Mouse (Mus musculus) retina, postnatal 1 day (tissue): Measurements from ENCODE around the gene Dusp3.

Experiments used
- DNase-seq: peaks from one replicate; pipeline ENCODE4 v3.0.0-alpha.2; 2012

Dusp3 gene

DNA sequence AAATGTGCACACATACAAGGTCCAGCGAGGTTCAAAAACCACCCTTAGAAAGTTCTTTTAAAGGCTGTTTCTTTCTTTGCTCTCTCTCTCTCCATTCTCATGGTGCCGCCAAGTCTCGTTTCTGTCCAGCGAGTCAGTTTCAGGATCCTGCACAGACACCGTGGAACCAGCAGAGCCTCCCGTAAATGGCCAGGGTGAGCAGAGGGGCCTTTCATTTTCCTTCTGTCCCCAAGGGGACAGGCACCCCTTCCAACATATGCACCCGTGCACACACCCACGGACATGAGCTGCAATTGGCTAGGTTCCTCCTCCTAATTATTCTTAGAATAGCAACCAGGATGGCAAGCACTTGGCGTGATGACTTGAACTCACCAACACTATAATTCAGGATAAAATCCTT lies 13.3 kb downstream of the Dusp3 start:
- no peak for DNase-seq

DNA sequence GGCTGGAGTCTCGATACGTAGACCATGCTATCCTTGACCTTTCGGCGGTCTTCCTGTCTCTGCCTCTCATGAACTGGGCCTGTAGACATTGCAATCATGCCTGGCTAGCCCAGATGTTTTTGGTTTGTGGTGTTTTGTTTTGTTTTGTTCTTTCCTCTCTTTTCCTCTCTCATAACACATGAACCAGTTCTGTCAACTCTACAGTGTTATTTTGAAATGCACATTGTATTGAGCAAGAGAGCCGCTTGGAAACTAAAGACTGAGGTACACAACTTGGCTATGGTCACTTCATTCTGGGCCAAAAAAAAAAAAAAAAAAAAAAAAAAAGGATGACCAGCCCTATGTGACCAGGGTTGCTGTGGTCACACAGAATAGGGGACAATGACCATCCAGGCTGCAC lies 14.2 kb downstream of the Dusp3 start:
- no peak for DNase-seq

DNA sequence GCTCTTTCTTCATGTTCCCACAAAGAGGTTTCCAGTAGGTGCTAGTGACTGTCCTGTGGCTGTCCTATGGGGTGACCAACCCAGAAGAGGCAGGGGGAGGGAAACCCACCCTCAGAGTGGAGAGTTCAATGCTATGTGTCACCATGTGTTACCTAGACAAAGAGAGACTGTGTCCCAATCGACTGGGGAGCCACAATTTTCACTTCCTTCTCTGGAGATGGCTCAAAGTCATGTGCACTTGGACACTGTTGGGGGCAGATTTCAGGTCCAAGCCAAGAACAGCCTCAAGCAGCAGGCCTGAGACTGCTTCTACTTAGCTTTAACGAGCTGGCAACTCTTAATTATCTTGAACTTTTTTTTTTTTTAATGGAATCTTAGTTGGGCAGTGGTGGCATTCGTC lies 14.7 kb downstream of the Dusp3 start:
- no peak for DNase-seq

DNA sequence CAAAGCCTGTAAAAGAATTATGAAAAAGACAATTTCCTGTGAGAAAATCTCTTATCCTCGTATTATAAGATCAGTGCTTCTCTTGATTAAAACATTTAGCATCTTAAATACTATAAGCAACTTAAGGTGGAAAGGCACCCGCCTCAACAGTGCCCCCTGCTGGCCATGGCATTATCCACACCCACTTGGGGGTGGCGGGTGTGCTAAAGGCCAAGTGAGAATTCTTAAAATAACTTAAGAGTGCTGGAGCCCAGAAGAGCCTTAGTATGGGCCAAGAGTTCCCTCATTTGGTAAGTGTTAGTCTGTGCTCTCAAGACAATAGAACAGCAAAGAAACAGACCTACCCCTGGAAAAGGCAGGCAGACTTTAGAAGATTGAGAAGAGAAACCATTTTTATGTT lies 15.4 kb downstream of the Dusp3 start:
- DNase-seq: no peak

DNA sequence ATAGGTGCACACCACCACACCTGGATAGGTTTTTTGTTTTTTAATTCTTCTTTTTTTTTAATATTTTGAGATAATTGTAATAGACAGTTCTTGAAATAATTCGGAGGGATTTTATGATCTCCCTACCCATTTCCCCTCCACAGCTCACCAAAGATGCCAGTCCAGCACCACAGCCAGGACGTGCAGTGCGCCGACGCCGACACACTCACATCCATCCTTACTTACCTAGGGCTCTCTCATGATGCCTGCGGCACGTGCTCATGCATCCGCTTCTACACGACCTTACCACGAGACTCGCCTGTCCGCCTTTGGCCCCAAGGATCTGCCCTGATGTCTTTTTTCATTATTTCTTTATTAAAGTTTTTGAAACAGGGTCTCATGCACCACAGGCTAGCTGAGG lies 17.0 kb downstream of the Dusp3 start:
- DNase-seq: no peak

DNA sequence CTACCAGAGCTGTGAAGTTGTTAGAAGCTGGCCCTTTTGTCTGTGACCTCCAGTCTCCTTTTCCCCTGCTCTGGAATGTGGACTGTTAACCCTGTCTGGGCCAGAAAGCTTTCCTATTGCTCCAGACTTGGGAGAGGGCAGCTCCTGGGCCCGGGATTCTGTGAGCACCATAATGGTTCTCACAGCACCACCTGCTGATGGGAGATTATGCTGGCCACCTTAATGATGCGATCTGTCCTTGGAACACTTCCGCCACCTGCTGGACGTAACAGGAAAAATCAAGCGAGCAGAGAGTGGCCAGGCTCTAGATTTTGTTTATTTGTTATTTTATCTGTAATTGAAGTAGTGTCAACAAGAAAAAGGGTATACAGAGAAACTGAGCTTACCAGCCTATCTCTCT lies 18.0 kb downstream of the Dusp3 start:
- peak; percentile 91 for DNase-seq

DNA sequence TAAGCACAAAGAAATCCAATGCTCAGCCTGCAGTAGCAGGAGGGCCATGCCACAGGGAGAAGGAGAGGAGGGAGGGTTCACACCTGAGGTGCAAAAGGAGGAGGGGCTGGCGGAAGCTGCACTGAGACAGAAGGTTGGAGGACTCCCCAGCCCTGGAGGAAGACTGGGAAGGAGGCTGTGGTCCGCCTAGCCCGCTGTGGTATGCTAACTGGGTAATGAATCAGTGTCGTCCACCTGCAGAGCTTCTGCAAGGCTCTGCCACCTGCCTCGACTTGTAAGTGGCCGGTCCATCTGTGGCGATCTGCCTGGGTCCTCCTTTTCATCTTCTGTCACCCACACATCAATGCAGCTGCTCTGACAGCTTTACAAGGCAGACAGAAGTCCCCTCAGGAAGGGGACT lies 18.5 kb downstream of the Dusp3 start:
- DNase-seq: no peak

DNA sequence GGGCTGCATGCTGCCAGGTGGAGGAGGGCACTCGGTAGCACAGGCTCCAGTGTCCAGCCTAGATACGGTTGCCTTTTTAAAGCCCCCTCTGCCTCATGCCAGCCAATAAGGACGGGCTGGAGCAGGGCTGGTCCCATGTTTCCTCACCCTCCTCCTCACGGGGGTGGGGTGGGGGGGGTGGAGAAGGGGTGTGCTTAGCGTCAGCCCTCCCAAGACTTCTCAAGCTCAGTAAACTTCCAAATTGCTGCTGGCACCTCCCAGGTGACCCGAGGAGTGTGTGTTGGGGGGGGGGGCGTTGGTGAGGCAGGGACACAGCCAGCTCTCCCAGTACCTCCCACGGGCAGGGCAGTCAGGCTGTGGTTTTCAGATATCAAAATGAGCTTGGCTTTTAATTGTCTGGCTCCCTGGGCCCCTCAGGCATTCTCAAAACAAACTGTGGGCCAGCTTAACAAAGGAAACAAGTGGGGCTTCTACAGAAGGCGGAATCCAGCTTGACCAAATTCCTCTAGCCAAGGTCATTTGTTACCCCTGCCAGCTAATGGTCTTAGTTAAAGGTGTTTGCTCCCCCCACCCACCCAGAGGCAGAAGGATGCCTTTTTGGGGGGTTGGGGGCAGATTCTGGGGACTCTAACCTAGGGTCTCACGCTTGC lies 19.7 kb downstream of the Dusp3 start, which contains the start of gene Sost:
Gene Sost, minus strand, starts transcription at position 51 of the 650 bp plus-strand sequence.
- DNase-seq: no peak

DNA sequence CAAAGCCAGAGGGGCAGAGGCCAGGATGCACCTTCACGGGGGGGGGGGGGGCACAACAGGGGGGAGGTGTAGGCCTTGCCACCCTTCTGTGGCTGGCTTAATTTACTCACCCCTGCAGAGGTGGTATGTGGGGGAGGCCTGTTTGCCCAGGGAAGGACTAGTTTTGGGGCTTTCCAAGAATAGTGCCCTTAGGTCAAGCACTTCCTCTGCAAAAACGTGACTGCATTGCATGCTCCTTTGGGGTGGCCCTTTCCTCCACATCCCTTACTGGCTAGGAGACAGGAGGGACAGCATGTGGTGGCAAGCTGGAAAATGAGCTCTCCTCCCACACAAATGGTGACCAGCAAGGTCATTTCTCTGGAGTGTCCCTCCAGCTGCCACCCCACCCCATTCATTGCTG lies 21.3 kb downstream of the Dusp3 start:
- DNase-seq: no peak

DNA sequence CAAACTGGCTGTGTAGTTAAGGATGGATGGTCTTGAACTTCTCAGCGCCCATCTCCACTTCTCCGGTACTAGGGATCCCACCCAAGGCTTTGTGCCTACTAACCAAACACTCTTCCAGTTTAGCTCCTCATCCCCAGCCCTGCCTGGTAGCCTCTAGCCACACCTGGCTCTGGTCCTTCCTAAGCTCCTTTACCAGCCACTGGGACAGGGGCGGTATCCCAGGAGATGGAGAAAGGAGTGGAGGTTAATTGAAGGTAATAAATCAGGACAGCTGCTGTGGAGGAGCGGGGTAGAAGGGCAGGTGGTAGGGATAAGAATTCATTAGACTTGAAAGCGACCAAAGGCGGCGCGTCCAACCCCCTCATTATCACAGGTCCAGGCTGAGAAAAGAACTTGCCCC lies 22.2 kb downstream of the Dusp3 start:
- no peak for DNase-seq

DNA sequence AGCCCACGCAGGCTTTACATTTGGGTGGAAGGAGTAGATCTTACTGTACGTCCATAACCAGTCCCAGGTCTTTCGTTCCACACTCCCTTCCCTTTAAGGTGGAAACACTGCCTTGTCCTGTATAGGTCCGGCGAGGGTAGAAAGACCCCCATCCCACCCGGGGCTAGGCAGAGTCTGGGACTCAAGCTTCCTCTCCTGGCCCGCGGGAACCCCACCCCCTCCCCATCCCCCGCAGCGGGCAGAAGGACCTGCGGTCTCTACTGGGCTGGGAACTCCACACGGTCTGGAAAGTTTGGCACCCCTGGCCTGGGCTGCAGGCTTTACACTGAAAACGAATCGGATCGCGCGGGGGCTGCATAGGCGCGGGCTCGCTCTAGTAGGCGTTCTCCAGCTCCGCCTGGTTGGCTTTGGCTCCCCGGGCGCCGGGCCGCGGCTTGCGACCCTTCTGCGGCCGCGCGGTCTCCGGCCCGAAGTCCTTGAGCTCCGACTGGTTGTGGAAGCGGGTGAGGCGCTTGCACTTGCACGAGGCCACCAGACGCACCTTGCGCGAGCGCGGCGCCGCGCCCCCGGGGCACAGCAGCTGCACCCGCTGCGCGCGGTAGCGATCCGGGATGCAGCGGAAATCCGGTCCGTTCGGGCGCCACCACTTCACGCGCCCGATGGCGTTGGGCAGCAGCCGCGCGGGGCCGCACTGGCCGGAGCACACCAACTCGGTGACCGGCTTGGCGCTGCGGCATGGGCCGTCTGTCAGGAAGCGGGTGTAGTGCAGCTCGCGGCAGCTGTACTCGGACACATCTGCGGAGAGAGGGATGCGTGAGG lies 23.1 kb downstream of the Dusp3 start:
- peak; percentile 79 for DNase-seq

DNA sequence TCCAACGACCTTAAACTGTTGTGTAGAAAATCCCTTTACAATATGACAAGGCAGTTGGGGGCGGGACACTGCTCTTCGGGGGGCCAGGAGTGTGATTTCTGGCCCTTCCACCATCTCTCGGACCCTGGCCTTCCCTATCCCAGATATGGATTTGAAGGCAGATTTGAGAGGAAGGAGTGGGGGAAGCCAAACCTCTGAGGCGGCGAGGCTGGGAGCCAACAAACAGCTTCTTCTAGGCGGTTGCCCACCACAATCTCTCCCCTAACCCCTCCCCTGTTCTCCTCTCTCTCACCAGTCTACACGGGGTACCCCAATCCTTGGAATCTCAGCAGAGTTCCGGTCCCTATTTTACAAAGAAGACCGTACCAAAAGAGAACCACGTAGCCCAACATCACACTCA lies 23.8 kb downstream of the Dusp3 start:
- no peak for DNase-seq

DNA sequence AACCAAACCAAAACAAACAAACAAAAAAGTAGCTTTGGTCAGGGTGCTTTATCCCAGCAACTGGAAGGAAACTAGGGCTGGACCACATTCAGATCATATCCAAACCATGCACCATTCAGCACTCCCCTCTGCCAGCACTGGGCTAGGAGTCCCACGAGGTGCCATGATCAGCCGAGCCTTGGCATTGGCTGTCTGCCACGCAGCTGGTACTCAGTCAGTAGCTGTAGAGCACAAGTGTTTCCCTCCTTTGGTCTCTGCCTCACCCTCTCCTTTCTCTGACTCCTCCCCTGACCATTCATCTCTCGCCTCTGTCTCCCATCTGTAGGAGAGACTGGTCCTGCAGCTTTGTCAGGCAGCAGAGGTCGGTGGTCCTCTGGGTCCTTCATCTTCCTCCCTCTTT lies 29.3 kb downstream of the Dusp3 start:
- DNase-seq: no peak

DNA sequence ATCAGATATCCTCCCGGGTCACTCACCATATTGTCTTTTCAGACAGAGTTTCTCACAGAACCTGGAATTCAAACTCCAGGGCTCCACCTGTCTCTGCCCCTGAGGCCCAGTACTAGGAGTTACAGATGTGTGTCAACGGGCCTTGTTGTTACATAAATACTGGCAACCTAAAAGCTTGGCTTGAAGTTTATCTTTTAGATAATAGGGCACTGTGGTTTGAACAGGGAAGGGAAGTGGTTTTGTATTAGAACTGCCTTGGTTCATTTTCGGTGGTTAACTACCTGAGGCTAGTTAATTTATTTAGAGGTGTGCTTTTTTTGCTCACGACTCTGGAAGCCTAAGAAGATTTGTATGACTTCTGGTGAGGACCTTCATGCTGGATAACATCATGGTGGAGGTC lies 33.4 kb downstream of the Dusp3 start:
- DNase-seq: no peak

DNA sequence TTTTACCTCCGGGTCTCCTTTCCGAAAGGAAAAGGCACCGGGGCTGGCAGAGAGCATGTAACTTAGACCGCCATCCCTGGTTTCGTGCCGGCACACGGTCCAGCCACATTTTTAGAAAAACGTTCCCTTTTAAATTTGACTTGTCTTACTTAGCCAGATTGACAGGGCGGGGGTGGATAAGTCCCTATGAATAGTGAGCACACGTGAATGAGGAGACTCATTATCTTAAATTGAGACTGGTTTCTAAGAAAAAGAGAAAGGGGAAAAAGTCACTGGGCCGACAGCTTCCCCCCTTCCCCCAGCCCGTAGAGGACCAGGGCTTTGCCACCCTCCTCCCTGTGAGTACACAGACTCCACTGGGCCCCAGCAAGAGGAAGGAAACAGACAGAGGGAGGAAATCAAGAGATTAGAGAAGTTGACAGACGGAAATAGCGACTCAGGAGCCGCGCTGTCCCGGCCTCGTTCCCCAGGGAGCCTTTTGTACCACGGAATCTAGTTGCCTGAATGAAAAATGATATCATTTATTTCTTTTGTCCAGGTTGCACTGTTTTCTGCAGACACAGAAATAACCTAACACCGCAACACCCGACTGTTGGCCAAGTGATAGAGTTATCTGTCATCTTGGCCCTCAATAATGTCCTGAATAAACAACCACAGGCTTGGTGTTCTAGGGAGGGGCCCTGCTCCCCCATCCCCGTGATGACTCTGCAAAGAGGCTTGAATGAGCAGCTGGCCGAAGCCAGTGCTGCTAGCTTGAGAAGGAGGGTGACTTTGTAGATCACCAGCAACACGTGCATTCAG lies 34.1 kb downstream of the Dusp3 start:
- no peak for DNase-seq

DNA sequence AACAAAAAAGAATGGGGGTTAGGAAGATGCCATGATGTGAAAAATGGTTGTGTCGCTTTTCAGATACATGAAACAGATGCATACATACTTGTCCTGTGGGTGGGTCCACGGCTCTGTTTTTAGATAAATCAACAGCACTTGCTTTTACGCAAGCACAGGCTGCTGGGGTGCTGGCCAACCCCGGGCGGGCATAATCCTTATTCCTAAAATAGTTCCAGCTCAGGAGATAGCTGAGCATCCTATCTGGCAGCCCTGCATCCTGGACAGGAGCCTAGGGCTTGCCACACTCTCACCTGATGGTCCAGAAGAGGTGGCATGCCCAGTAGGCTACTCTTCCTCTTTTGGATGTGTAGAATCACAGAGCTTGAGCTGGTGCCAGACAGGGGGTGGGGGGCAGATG lies 36.8 kb downstream of the Dusp3 start:
- DNase-seq: no peak

DNA sequence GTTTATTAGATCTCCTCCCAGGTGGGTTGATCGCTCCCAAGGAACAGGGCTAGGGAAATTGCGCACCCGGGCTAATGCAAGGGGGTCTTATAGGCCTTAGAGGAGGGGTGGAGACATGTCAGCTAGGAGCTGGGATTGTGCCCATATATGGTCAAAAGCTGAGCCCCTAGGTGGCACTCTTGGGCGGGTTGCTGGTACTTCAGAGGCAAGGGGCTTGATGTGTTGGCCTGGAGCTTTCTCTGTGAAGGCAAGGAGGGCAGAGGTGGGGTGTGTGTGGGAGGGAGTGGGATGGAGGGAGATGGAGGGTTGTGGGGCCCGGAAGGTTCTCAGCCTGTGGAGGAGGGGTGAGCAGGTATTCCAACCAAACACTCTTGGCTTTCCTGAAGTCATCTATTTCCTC lies 40.3 kb downstream of the Dusp3 start:
- peak; percentile 69 for DNase-seq

DNA sequence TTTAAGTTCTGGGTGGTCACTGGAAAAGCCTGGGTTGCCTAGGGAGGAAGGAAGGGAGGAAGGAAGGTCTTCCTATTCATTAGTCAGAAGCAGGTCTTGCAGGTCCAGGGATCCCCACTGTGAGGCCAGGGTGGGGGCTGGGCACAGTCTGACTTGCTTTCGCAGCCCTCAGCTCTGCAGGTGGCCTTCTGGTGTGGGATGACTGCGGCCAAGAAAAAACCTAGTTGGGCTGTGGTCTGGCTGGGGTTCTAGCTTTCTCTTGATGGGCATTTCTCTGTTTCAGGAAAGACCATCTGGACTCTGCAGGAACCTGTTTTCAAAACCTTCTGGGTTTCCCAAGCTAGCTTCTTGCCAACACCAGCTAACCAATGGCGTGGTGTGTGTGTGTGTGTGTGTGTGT lies 43.8 kb downstream of the Dusp3 start:
- DNase-seq: no peak

DNA sequence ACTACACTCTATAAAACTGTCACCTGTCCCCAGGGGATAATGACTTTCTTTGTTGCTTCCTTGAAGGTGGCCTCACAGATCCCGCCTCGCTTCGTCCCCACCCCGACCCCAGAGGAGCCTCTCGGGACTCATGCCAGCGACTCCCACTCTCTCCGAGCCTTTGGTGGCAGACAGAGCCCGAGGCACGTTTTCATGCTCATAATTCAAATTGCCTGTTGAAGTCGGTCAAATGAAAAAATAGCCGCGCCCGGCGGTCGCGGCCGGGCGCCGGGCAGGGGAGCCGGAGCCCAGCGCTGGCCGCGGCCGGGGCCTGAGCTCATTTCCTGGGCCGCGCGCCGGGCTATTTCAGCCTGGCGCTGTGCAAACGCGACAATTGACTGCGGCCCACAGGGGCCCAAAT lies 49.7 kb downstream of the Dusp3 start:
- peak; percentile 74 for DNase-seq

DNA sequence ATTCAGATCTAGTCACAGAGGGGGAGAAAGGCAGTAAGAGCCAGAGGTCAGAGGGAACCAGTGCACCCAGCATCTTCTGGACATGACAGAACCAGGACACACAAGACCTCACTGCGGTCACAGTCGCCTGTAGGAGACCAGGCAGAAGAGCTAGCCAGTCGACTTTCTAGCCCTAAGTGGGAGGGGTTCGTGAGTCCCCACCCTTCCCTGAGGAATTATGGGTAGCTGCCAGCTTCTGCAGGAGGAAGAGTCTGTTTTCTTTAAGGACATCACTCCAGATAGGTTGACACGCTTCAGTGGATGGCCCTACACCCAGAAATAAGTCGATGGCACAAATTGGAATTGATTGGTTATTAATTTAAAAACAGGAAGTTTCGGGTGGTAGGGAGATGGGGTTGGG lies 50.4 kb downstream of the Dusp3 start:
- DNase-seq: peak; percentile 40

DNA sequence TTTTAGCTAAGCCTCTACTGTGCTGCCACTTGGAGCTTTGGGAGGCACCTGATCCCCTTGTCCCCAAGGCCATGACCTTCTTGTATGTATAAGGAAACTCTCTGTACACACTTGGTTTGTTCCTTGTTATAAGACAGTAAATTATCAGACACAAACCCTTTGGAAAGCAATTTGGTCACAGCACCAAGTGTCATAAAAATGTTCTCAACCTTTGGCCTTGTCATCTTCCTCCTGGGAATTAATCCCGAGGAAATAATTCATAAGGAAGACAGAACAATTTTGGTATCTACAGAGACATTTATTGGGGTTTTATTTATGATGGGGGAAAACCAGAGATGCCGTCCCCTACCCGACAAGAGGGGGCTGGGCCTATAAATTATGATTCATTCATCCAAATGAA lies 51.1 kb downstream of the Dusp3 start:
- no peak for DNase-seq

DNA sequence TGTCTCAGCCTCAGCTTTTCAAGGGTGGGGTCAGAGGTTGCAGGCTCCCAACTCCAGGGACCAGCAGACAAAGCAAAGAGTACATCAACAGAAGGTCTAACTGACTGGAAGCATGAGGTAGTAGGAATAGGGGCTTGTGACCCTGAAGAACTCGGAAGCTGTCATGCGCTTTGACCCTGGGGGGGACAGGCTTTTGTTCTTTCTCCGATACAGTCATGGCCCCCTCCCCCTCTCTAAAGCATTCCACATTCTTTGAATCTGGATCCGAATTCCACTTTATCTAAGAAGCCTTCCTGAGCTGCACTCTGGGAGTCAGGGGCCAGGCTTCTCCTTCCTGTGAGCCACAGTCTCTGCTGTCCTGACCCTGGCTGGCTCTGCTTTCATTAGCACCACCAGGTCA lies 54.8 kb downstream of the Dusp3 start:
- no peak for DNase-seq

DNA sequence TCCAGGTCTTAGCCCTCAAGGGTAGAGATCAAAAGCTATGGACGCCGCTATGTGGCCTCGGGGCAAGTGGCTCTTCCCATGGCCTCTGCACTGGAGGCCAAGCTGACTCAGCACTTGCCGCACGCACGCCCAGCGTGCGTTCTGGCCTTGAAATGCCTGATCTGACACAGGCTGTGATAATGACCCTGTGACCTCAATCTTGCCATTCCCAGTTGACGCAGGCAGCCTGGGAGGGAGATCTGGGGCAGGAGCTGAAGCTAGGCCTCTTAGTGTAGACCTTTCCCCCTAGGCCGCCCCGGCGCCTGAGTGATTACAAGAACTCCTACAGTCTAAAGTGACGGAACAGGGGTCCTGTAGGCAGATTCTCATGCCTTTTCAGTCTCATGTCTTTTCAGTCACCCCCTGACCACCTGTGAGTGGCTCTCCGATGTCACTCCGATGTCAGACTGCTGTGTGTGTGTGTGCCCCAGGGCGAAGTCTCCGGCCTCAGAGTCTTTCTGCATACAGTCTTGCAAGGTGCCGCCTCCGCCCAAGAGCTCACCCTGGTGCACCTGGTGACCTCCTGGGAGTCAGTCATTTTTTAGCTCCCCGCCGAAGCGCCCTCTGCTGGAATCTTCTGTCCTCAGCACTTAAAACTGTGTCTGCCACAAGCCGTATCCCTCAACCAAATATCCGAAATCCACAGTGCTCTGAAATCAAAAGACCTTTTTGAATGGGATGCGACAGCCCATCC lies 58.6 kb downstream of the Dusp3 start:
- peak; percentile 81 for DNase-seq
